Mouse (Mus musculus) megakaryocyte, embryonic 14.5 days (primary cell): ENCODE measurements at regions not wholly inside any gene's neighbourhood (a gene's known extent, or its start where the extent isn't known, plus 50 kb on each side); places are given as distances from the start of the nearest gene placed in this dataset.

Experiments used
- FLI1 ChIP-seq: IDR thresholded peaks from 2 replicates; pipeline ENCODE4 v1.6.1; 2012; ENCODE audit warnings: low read length, inconsistent platforms, mixed read lengths
- GATA1 ChIP-seq: IDR thresholded peaks from 3 replicates; pipeline ENCODE4 v1.6.1; 2012; ENCODE audit warnings: mixed read lengths, low read length, inconsistent platforms, borderline replicate concordance

DNA sequence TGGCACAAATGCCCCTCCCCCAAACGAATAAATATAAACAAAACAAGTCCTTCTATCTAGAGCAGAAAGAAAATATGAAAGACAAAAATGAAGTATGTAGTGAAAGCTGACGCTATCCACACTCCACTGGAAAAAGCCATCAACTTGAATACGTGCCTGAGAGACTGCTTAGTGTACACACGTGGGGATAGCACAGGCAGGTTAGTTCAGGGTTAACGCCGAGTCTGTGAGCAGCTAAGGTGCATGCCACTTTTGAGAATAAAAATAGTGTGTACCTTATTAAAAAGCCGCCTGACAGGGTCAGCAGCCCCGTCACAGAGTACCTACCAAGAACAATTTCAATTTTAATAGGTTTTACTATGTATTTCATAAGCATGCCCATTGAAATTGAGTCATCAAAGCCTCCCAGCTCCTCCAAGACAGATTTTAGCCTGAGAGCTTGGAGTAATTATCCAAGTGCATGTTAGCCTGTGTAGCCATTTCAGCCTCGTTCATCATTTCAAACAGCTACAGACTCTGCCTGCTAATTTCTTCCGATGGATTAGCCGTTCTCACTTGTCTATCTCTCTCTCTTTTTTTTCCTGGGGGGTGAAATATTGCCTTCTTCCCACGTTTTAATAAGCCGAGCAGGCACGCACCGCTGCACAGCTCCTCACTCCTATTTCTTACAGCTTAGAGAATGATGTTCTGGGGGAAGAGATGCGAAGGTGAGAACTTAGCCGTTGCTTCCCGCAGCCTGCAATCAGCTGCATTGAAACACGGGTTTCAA is 59.2 kb upstream of the Rrp15 start:
- no peak for TF ChIP-seq GATA1
- TF ChIP-seq FLI1: no peak
